ENCODE assay signal across 12 mouse cellular contexts in genomic region chr7:4651581-4651980, GRCm38 (mm10). TPM values are rescaled to one million over a fixed set of nuclear protein-coding genes. Genes with fewer than 3 reads are reported as not detected.
A peak's percentile ranks its signal among the peaks of the same experiment; 100 is the strongest.
DNase-seq lines count a peak whose midpoint lies in the region; ATAC-seq and TF ChIP-seq lines count a peak whose summit lies in the region.
"Had no signal": no experiment of that assay in that cellular context is flagged by ENCODE, and none has a peak within 500 bp of the region (broad histone marks: within the 10 kb centered on the region; RNA-seq: fewer than 3 reads in every experiment).

No protein-coding gene starts in this region.

- H3K36me3 ChIP-seq in hindbrain, embryonic 13.5 days: peaks cover 25% of the 10 kb centered on the region
- no peaks in the 10 kb centered on the region for H3K36me3 ChIP-seq in hindbrain, embryonic 16.5 days (ENCODE audit: control insufficient read depth, insufficient read depth, low read length)
- peaks cover 2% of the 10 kb centered on the region for H3K36me3 ChIP-seq in splenic B cell, adult 2 months (ENCODE audit: control insufficient read depth, insufficient read depth, low read length, poor library complexity, severe bottlenecking)

- no peak overlapping the region for H3K27ac ChIP-seq in hindbrain, embryonic 13.5 days
- no peak overlapping the region for H3K27ac ChIP-seq in hindbrain, embryonic 16.5 days (ENCODE audit: low read depth, low read length)
- H3K27ac ChIP-seq in cerebellum, adult 2 months (ENCODE audit: insufficient read depth, low read length): no peak overlapping the region
- no peak overlapping the region for H3K27ac ChIP-seq in layer of hippocampus, adult 2 months
- H3K27ac ChIP-seq: heart, embryonic 10.5 days; hindbrain, embryonic 15.5 days; limb, embryonic 15.5 days; stomach, embryonic 15.5 days had no signal

- no peak for ATAC-seq in hindbrain, embryonic 13.5 days (ENCODE audit: low FRiP score)
- no peak for ATAC-seq in hindbrain, embryonic 16.5 days
- peak; percentile 5 to 8; a peak in 2 of 4 replicates for ATAC-seq in hematopoietic stem cell, adult 5-6 weeks (replicated peaks in 1 of 2; ENCODE audit: insufficient read depth in 1 of 2, low FRiP score in 2 of 2, low TSS enrichment in 1 of 2, low read depth in 1 of 2, poor library complexity in 2 of 2, severe bottlenecking in 2 of 2)

- H3K27me3 ChIP-seq in hindbrain, embryonic 13.5 days: no peaks in the 10 kb centered on the region
- H3K27me3 ChIP-seq in hindbrain, embryonic 16.5 days (replicated peaks; ENCODE audit: control insufficient read depth, insufficient read depth, low read length): no peaks in the 10 kb centered on the region
- no peaks in the 10 kb centered on the region for H3K27me3 ChIP-seq in splenic B cell, adult 2 months (ENCODE audit: control insufficient read depth, insufficient read depth, low read length, poor library complexity, severe bottlenecking)
- H3K27me3 ChIP-seq in cerebellum, adult 2 months (ENCODE audit: control insufficient read depth, insufficient read depth, low read length): no peaks in the 10 kb centered on the region
- H3K27me3 ChIP-seq: hindbrain, embryonic 15.5 days; limb, embryonic 15.5 days; stomach, embryonic 15.5 days had no signal

- H3K9me3 ChIP-seq in hindbrain, embryonic 13.5 days: no peaks in the 10 kb centered on the region
- no peaks in the 10 kb centered on the region for H3K9me3 ChIP-seq in hindbrain, embryonic 16.5 days (ENCODE audit: control insufficient read depth, low read length)
- H3K9me3 ChIP-seq: heart, embryonic 10.5 days; hindbrain, embryonic 15.5 days; limb, embryonic 15.5 days; stomach, embryonic 15.5 days had no signal

- 81% methylated on average over 8 of the region's 8 CpGs for WGBS in hindbrain, embryonic 13.5 days
- WGBS in hindbrain, embryonic 16.5 days: 81% methylated on average over 8 of the region's 8 CpGs
- 73% methylated on average over 8 of the region's 8 CpGs for WGBS in cerebellum, adult 2 months

- TF ChIP-seq CTCF in cerebellum, adult 2 months (IDR thresholded peaks at IDR 0.05; ENCODE audit: borderline replicate concordance, insufficient read depth, low read depth, low read length): no peak
- no peak for TF ChIP-seq CTCF in layer of hippocampus, adult 2 months (conservative IDR thresholded peaks at IDR 0.05)

- H3K4me2 ChIP-seq in hindbrain, embryonic 13.5 days: no peak overlapping the region
- no peak overlapping the region for H3K4me2 ChIP-seq in hindbrain, embryonic 16.5 days (ENCODE audit: low read length)
- H3K4me2 ChIP-seq: hindbrain, embryonic 15.5 days; limb, embryonic 15.5 days; stomach, embryonic 15.5 days had no signal

- no peak for TF ChIP-seq POLR2A in cerebellum, adult 2 months (IDR thresholded peaks at IDR 0.05; ENCODE audit: borderline replicate concordance, insufficient read depth, low read length)

- peak; percentile 54 to 65 for DNase-seq in B cell, adult 2 months
- DNase-seq in splenic B cell, adult 2 months (ENCODE audit: low read depth, low spot score): peak; percentile 64
- DNase-seq in cerebellum, adult 2 months: no peak
- no peak for DNase-seq in layer of hippocampus, adult 2 months (ENCODE audit: low spot score in 2 of 2)
- DNase-seq in embryo, embryonic 10.5 days (ENCODE audit: low spot score): no peak

- no peak overlapping the region for H3K4me3 ChIP-seq in hindbrain, embryonic 13.5 days
- no peak overlapping the region for H3K4me3 ChIP-seq in hindbrain, embryonic 16.5 days (ENCODE audit: low read length)
- no peak overlapping the region for H3K4me3 ChIP-seq in cerebellum, adult 2 months (replicated peaks; ENCODE audit: insufficient read depth, low read depth, low read length)
- no peak overlapping the region for H3K4me3 ChIP-seq in layer of hippocampus, adult 2 months
- H3K4me3 ChIP-seq: heart, embryonic 10.5 days; hindbrain, embryonic 15.5 days; limb, embryonic 15.5 days; stomach, embryonic 15.5 days had no signal

- 0 out of 2 replicates have a peak overlapping the region, but pooled peaks have one; percentile 29 for H3K9ac ChIP-seq in hindbrain, embryonic 13.5 days
- H3K9ac ChIP-seq in hindbrain, embryonic 16.5 days (ENCODE audit: low read depth, low read length): no peak overlapping the region
- H3K9ac ChIP-seq: hindbrain, embryonic 15.5 days; limb, embryonic 15.5 days; stomach, embryonic 15.5 days had no signal

- peaks cover 44% of the 10 kb centered on the region for H3K4me1 ChIP-seq in hindbrain, embryonic 13.5 days (replicated peaks)
- H3K4me1 ChIP-seq in hindbrain, embryonic 16.5 days (ENCODE audit: control insufficient read depth, insufficient read depth, low read depth, low read length): peaks cover 12% of the 10 kb centered on the region
- H3K4me1 ChIP-seq in cerebellum, adult 2 months (ENCODE audit: control insufficient read depth, insufficient read depth, low read length): peaks cover 16% of the 10 kb centered on the region

RNA-seq across cellular contexts. Expression of gene Ppp6r1, which starts 7.2 kb away (rescaled TPM):
- 9.7 and 12.4 TPM in 2 replicates for polyA plus RNA-seq in hindbrain, embryonic 13.5 days (2015; fragmentation: Nextera tagmentation; extraction: Ambion mirVana)
- 4.3 and 6.2 TPM in 2 replicates for polyA plus RNA-seq in hindbrain, embryonic 16.5 days (2015; fragmentation: Nextera tagmentation; extraction: Ambion mirVana)
- total RNA-seq in hematopoietic stem cell, adult 5-6 weeks (2017): 155 and 186 TPM in 2 replicates
- polyA plus RNA-seq in cerebellum, adult 2 months (2012; rRNA removed): 130 and 136 TPM in 2 replicates
- total RNA-seq in layer of hippocampus, adult 2 months (2021): 100 to 1,000 TPM; 133 to 134 TPM

RNA-seq across cellular contexts. Expression of gene Tmem86b, which starts 20.4 kb away (rescaled TPM):
- polyA plus RNA-seq in hindbrain, embryonic 13.5 days (2015; fragmentation: Nextera tagmentation; extraction: Ambion mirVana): 3.5 and 3.8 TPM in 2 replicates
- polyA plus RNA-seq in hindbrain, embryonic 16.5 days (2015; fragmentation: Nextera tagmentation; extraction: Ambion mirVana): 1.9 and 2.0 TPM in 2 replicates
- total RNA-seq in hematopoietic stem cell, adult 5-6 weeks (2017): 22.0 and 22.8 TPM in 2 replicates
- 45.2 and 47.9 TPM in 2 replicates for polyA plus RNA-seq in cerebellum, adult 2 months (2012; rRNA removed)
- 10 to 100 TPM; 17.8 to 21.8 TPM for total RNA-seq in layer of hippocampus, adult 2 months (2021)

RNA-seq across cellular contexts. Expression of gene Hspbp1, which starts 33.3 kb away (rescaled TPM):
- polyA plus RNA-seq in hindbrain, embryonic 13.5 days (2015; fragmentation: Nextera tagmentation; extraction: Ambion mirVana): 128 and 137 TPM in 2 replicates
- polyA plus RNA-seq in hindbrain, embryonic 16.5 days (2015; fragmentation: Nextera tagmentation; extraction: Ambion mirVana): 175 and 188 TPM in 2 replicates
- total RNA-seq in hematopoietic stem cell, adult 5-6 weeks (2017): 19.0 and 25.2 TPM in 2 replicates
- 94.5 and 96.8 TPM in 2 replicates for polyA plus RNA-seq in cerebellum, adult 2 months (2012; rRNA removed)
- total RNA-seq in layer of hippocampus, adult 2 months (2021): 10 to 100 TPM; 82.1 to 92.1 TPM

RNA-seq across cellular contexts. Expression of gene Brsk1, which starts 38.8 kb away (rescaled TPM):
- 7.2 and 7.5 TPM in 2 replicates for polyA plus RNA-seq in hindbrain, embryonic 13.5 days (2015; fragmentation: Nextera tagmentation; extraction: Ambion mirVana)
- 6.8 and 7.1 TPM in 2 replicates for polyA plus RNA-seq in hindbrain, embryonic 16.5 days (2015; fragmentation: Nextera tagmentation; extraction: Ambion mirVana)
- total RNA-seq in hematopoietic stem cell, adult 5-6 weeks (2017): 0.20 and 2.6 TPM in 2 replicates
- 177 and 182 TPM in 2 replicates for polyA plus RNA-seq in cerebellum, adult 2 months (2012; rRNA removed)
- 100 to 1,000 TPM; 334 to 355 TPM for total RNA-seq in layer of hippocampus, adult 2 months (2021)

RNA-seq across cellular contexts. Expression of gene Ptprh, which starts 47.7 kb away (rescaled TPM):
- 0.71 and 0.97 TPM in 2 replicates for polyA plus RNA-seq in hindbrain, embryonic 13.5 days (2015; fragmentation: Nextera tagmentation; extraction: Ambion mirVana)
- polyA plus RNA-seq in hindbrain, embryonic 16.5 days (2015; fragmentation: Nextera tagmentation; extraction: Ambion mirVana): 0.91 and 1.1 TPM in 2 replicates
- not detected in 2 replicates for total RNA-seq in hematopoietic stem cell, adult 5-6 weeks (2017)
- 1.4 TPM in 2 replicates for polyA plus RNA-seq in cerebellum, adult 2 months (2012; rRNA removed)
- total RNA-seq in layer of hippocampus, adult 2 months (2021): under 1 TPM; 0.18 to 0.22 TPM
- polyA plus RNA-seq: heart, embryonic 10.5 days; limb, embryonic 15.5 days had no signal

Comparison
In these comparisons a context has a peak if more than half of its experiments do, and no peak if none do; other contexts are left out.
1. ATAC-seq: peak in hematopoietic stem cell, adult 5-6 weeks (2 of 2); none in hindbrain, embryonic 13.5 days (single experiment) and hindbrain, embryonic 16.5 days (single experiment).
2. DNase-seq: peak in B cell, adult 2 months (2 of 2) and splenic B cell, adult 2 months (single experiment); none in cerebellum, adult 2 months (0 of 2), layer of hippocampus, adult 2 months (0 of 2) and embryo, embryonic 10.5 days (single experiment).